Mouse (Mus musculus): ENCODE measurements around the gene Cnot2. TPM values are rescaled to one million over a fixed set of nuclear protein-coding genes. Genes with fewer than 3 reads are reported as not detected.
"Not testable (repeated sequence)": the region's sequence is repeated elsewhere in the genome, so short reads cannot be mapped to it uniquely, and the experiment has no call there.

Gene Cnot2
- polyA plus RNA-seq, 1 experiment from 2014 or later = 33.5 TPM

DNA sequence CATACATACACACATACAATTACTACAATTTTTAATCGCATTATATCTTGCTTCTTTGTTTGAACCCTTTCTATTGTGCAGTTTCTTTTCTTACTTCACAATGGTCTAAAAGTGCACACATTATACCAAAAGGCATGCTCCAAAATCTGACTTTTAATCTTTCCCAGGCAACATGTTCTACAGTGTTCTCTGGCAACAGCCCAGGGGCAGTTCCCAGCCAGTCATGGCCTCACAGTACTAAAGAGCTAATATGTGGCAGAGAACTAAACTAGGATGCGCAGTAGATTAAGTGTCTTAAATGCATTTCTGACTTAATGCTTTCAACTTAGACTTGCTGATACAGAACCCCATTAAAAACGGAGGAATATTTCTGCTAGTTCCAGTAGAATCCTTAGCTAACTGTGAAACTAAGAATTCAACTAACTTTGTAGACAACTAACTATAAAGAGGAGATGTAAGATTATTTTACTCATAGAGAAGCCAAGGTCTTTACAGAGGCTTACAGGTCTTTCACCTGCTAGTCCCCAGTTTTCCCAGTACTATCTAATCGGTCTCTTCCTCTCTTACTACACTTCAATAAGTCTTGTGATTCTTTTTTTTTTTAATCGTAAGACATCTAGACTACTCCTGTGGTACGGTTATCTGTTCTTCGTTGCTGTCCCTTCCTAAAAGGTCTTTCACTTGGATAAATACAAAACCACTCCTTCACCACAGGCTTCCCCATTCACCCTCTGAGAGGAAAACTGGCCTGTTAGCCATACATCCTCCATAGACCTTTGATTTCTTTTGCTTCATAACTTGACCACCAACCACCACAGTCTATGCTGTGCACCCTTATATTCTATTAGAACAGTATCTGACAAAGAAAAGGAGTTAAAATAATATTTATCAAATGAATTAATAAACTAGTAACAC, 13.6 kb downstream of the Cnot2 start:
- Histone ChIP-seq H3K9me3 (replicated peaks; ENCODE audit: control insufficient read depth, low read length) (no peaks in the 10 kb centered on the region), H3K9ac (ENCODE audit: low read depth, low read length) (no peak overlapping the region), H3K4me2 (ENCODE audit: low read depth, low read length) (no peak overlapping the region), H3K27ac (ENCODE audit: low read length) (no peak overlapping the region), H3K36me3 (ENCODE audit: control insufficient read depth, insufficient read depth) (no peaks in the 10 kb centered on the region), H3K27me3 (ENCODE audit: control insufficient read depth, insufficient read depth, low read depth, low read length) (no peaks in the 10 kb centered on the region), H3K4me1 (ENCODE audit: control insufficient read depth, low read depth, low read length) (peaks cover 5% of the 10 kb centered on the region), H3K4me3 (ENCODE audit: low read depth, low read length) (no peak overlapping the region)
- 48% methylated on average over 7 of the region's 7 CpGs for WGBS (ENCODE audit: insufficient replicate concordance)
- ATAC-seq (ENCODE audit: low read depth) = no peak

DNA sequence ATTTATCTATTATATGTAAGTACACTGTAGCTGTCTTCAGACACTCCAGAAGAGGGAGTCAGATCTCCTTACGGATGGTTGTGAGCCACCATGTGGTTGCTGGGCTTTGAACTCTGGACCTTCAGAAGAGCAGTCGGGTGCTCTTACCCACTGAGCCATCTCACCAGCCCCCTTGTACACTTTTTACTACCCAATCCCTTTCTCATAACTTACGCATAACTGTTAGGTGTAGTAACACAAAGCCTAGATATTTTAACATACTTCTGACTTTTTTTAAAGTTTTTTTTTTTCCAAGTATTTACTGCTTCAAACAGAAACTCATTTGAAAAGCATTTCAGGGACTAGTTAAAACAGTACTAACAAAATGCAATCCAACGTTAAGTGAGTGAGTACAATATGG, 14.8 kb downstream of the Cnot2 start:
- 78% methylated on average over 4 of the region's 4 CpGs for WGBS (ENCODE audit: insufficient replicate concordance)
- ATAC-seq (ENCODE audit: low read depth); H3K27ac ChIP-seq (ENCODE audit: low read length); H3K36me3 ChIP-seq (ENCODE audit: control insufficient read depth, insufficient read depth); H3K4me1 ChIP-seq (ENCODE audit: control insufficient read depth, low read depth, low read length); H3K4me3 ChIP-seq (ENCODE audit: low read depth, low read length); H3K4me2 ChIP-seq (ENCODE audit: low read depth, low read length); H3K27me3 ChIP-seq (ENCODE audit: control insufficient read depth, insufficient read depth, low read depth, low read length); H3K9ac ChIP-seq (ENCODE audit: low read depth, low read length); H3K9me3 ChIP-seq (replicated peaks; ENCODE audit: control insufficient read depth, low read length): not testable (repeated sequence)

GRCm38 (mm10) chr10:116564828-116565602, 16.3 kb downstream of the Cnot2 start:
- WGBS (ENCODE audit: insufficient replicate concordance) = 78% methylated on average over 14 of the region's 14 CpGs
- ATAC-seq (ENCODE audit: low read depth) = no peak
- Histone ChIP-seq H3K36me3 (ENCODE audit: control insufficient read depth, insufficient read depth) (no peaks in the 10 kb centered on the region), H3K4me1 (ENCODE audit: control insufficient read depth, low read depth, low read length) (peaks cover 5% of the 10 kb centered on the region), H3K4me2 (ENCODE audit: low read depth, low read length) (no peak overlapping the region), H3K27ac (ENCODE audit: low read length) (no peak overlapping the region), H3K4me3 (ENCODE audit: low read depth, low read length) (no peak overlapping the region), H3K27me3 (ENCODE audit: control insufficient read depth, insufficient read depth, low read depth, low read length) (no peaks in the 10 kb centered on the region), H3K9me3 (replicated peaks; ENCODE audit: control insufficient read depth, low read length) (no peaks in the 10 kb centered on the region), H3K9ac (ENCODE audit: low read depth, low read length) (no peak overlapping the region)

DNA sequence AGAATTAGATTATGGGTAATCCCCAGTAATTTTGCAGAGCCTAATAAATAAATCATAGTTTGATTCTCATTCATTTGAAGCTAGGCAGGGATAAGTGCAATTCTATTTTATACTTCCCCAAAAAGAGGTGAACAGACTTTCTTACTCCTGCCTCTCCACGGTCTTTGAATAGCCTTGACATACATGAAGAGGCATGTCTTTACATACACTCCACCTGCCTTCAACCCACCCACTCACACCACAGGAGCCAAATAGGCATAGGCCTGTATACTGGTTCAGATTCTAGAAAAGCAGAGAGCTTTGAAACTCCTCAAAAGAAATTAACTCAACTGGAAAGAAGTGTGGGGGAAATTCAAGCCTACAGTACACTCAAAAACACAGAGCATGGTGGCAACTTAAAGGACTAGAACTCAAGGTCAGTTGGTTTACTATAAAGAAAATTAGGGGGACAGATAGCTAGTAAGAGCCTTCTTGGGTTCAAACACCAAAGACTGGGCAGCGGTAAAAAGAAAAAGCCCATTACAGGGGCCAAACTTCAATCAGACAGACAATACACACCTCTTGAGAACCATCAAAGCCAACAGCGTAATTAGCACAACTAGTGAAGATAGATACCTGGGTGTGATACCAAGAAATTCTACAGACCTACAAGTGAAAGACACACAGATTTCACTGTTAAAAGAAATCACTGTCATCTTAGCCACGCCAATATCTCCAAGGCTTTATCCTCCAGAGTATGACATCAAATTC, 18.4 kb downstream of the Cnot2 start:
- no peaks in the 10 kb centered on the region for H3K9me3 ChIP-seq (replicated peaks; ENCODE audit: control insufficient read depth, low read length)
- H3K4me2 ChIP-seq (ENCODE audit: low read depth, low read length) = no peak overlapping the region
- WGBS (ENCODE audit: insufficient replicate concordance) = 72% methylated on average over 4 of the region's 4 CpGs
- no peak for ATAC-seq (ENCODE audit: low read depth)
- H3K4me1 ChIP-seq (ENCODE audit: control insufficient read depth, low read depth, low read length) = peaks cover under 1% of the 10 kb centered on the region
- no peak overlapping the region for H3K4me3 ChIP-seq (ENCODE audit: low read depth, low read length)
- no peaks in the 10 kb centered on the region for H3K36me3 ChIP-seq (ENCODE audit: control insufficient read depth, insufficient read depth)
- H3K27ac ChIP-seq (ENCODE audit: low read length) = no peak overlapping the region
- H3K27me3 ChIP-seq (ENCODE audit: control insufficient read depth, insufficient read depth, low read depth, low read length) = no peaks in the 10 kb centered on the region
- H3K9ac ChIP-seq (ENCODE audit: low read depth, low read length) = no peak overlapping the region

GRCm38 (mm10) chr10:116562210-116562609, 19.1 kb downstream of the Cnot2 start:
- ATAC-seq (ENCODE audit: low read depth) = no peak
- 64% methylated on average over 4 of the region's 4 CpGs for WGBS (ENCODE audit: insufficient replicate concordance)
- Histone ChIP-seq H3K9ac (ENCODE audit: low read depth, low read length) (no peak overlapping the region), H3K27ac (ENCODE audit: low read length) (no peak overlapping the region), H3K9me3 (replicated peaks; ENCODE audit: control insufficient read depth, low read length) (no peaks in the 10 kb centered on the region; the same call in 1 of the 2 replicates), H3K4me1 (ENCODE audit: control insufficient read depth, low read depth, low read length) (no peaks in the 10 kb centered on the region; the same call in 1 of the 2 replicates), H3K36me3 (ENCODE audit: control insufficient read depth, insufficient read depth) (no peaks in the 10 kb centered on the region), H3K27me3 (ENCODE audit: control insufficient read depth, insufficient read depth, low read depth, low read length) (no peaks in the 10 kb centered on the region), H3K4me2 (ENCODE audit: low read depth, low read length) (no peak overlapping the region), H3K4me3 (ENCODE audit: low read depth, low read length) (no peak overlapping the region)

DNA sequence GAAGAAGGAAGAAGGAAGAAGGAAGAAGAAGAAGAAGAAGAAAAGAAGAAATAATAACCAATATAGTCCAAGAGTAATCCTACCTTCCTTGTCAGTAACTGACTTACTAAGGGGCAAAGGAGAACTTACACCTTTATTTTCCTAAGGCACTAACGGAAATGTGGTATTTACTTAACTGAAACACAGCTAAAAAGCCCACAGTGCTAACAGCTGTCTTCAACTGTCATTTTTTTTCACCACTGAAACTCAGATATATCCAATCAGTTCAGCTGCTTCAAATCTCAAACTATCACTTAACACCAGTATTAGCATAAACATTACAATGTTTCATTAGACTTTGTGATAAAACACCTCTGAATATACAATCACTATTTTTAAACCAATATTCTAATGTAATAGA, 22.1 kb downstream of the Cnot2 start:
- Histone ChIP-seq H3K4me2 (ENCODE audit: low read depth, low read length) (no peak overlapping the region), H3K36me3 (ENCODE audit: control insufficient read depth, insufficient read depth) (no peaks in the 10 kb centered on the region), H3K9me3 (replicated peaks; ENCODE audit: control insufficient read depth, low read length) (no peaks in the 10 kb centered on the region; the same call in 1 of the 2 replicates), H3K27me3 (ENCODE audit: control insufficient read depth, insufficient read depth, low read depth, low read length) (no peaks in the 10 kb centered on the region), H3K4me1 (ENCODE audit: control insufficient read depth, low read depth, low read length) (no peaks in the 10 kb centered on the region; the same call in 1 of the 2 replicates), H3K4me3 (ENCODE audit: low read depth, low read length) (no peak overlapping the region), H3K9ac (ENCODE audit: low read depth, low read length) (no peak overlapping the region), H3K27ac (ENCODE audit: low read length) (no peak overlapping the region)
- ATAC-seq (ENCODE audit: low read depth) = no peak
- 46% methylated on average over 1 of the region's 1 CpGs for WGBS (ENCODE audit: insufficient replicate concordance)

- H3K4me2 ChIP-seq (ENCODE audit: low read depth, low read length) = no peak overlapping the region
- no peak overlapping the region for H3K9ac ChIP-seq (ENCODE audit: low read depth, low read length)
- H3K27me3 ChIP-seq (ENCODE audit: control insufficient read depth, insufficient read depth, low read depth, low read length) = no peaks in the 10 kb centered on the region
- H3K4me1 ChIP-seq (ENCODE audit: control insufficient read depth, low read depth, low read length) = no peaks in the 10 kb centered on the region; the same call in 1 of the 2 replicates
- no peaks in the 10 kb centered on the region for H3K36me3 ChIP-seq (ENCODE audit: control insufficient read depth, insufficient read depth)
- no peaks in the 10 kb centered on the region; the same call in 1 of the 2 replicates for H3K9me3 ChIP-seq (replicated peaks; ENCODE audit: control insufficient read depth, low read length)
- WGBS (ENCODE audit: insufficient replicate concordance) = 66% methylated on average over 1 of the region's 1 CpGs
- no peak overlapping the region for H3K4me3 ChIP-seq (ENCODE audit: low read depth, low read length)
- H3K27ac ChIP-seq (ENCODE audit: low read length) = no peak overlapping the region
- ATAC-seq (ENCODE audit: low read depth) = no peak
Observed at GRCm38 (mm10) chr10:116557166-116557565, 24.1 kb downstream of the Cnot2 start.

GRCm38 (mm10) chr10:116554434-116554833, 26.9 kb downstream of the Cnot2 start:
- 48% methylated on average over 2 of the region's 2 CpGs for WGBS (ENCODE audit: insufficient replicate concordance)

More at GRCm38 (mm10) chr10:116554434-116554833, 26.9 kb downstream of the Cnot2 start:
- H3K4me1 ChIP-seq (ENCODE audit: control insufficient read depth, low read depth, low read length) = no peaks in the 10 kb centered on the region; the same call in 1 of the 2 replicates
- no peaks in the 10 kb centered on the region; the same call in 1 of the 2 replicates for H3K9me3 ChIP-seq (replicated peaks; ENCODE audit: control insufficient read depth, low read length)
- no peak overlapping the region for H3K9ac ChIP-seq (ENCODE audit: low read depth, low read length)
- H3K27me3 ChIP-seq (ENCODE audit: control insufficient read depth, insufficient read depth, low read depth, low read length) = no peaks in the 10 kb centered on the region
- H3K36me3 ChIP-seq (ENCODE audit: control insufficient read depth, insufficient read depth) = no peaks in the 10 kb centered on the region
- no peak overlapping the region for H3K4me2 ChIP-seq (ENCODE audit: low read depth, low read length)
- H3K27ac ChIP-seq (ENCODE audit: low read length) = no peak overlapping the region
- ATAC-seq (ENCODE audit: low read depth) = no peak
- no peak overlapping the region for H3K4me3 ChIP-seq (ENCODE audit: low read depth, low read length)
